In genomic region chr16:35781651-35782050, GRCm38 (mm10) we compare ENCODE assay signal across 17 mouse cellular contexts. TPM values are rescaled to one million over a fixed set of nuclear protein-coding genes. Genes with fewer than 3 reads are reported as not detected.
DNase-seq lines count a peak whose midpoint lies in the region.
"Had no signal": no experiment of that assay in that cellular context is flagged by ENCODE, and none has a peak within 500 bp of the region (broad histone marks: within the 10 kb centered on the region; RNA-seq: fewer than 3 reads in every experiment).

No protein-coding gene starts in this region.

- WGBS in heart, embryonic 10.5 days, result 86% methylated on average over 5 of the region's 5 CpGs

- no peak overlapping the region for H3K27ac ChIP-seq in heart, embryonic 10.5 days

- peaks cover 24% of the 10 kb centered on the region for H3K4me1 ChIP-seq in heart, embryonic 10.5 days

- no peaks in the 10 kb centered on the region for H3K36me3 ChIP-seq in heart, embryonic 10.5 days

- H3K4me3 ChIP-seq in heart, embryonic 10.5 days, result no peak overlapping the region

- H3K27me3 ChIP-seq in heart, embryonic 10.5 days (ENCODE audit: insufficient read depth, poor library complexity, severe bottlenecking), result no peaks in the 10 kb centered on the region
- H3K27me3 ChIP-seq: CH12.LX, Patski had no signal

- H3K9me3 ChIP-seq in heart, embryonic 10.5 days, result no peaks in the 10 kb centered on the region
- H3K9me3 ChIP-seq: G1E had no signal

- intact Hi-C loops in heart, postnatal 10 days (cut with DNase I), result no loop called here
- intact Hi-C loops in heart, postnatal 36 days (cut with DNase I), result no loop called here

- DNase-seq in heart, adult 11 months, result peak; percentile 64
- no peak for DNase-seq in heart, postnatal 10 days
- DNase-seq in heart, embryonic 10.5 days (ENCODE audit: low spot score), result peak; percentile 61
- no peak for DNase-seq in heart, postnatal 36 days
- DNase-seq: adrenal gland, adult 2 months; adrenal gland, adult 8-10 months; adrenal gland, postnatal 10 days; adrenal gland, postnatal 14 days; adrenal gland, postnatal 25 days; adrenal gland, postnatal 36 days; B cell, adult 2 months; cerebellum, adult 11 months; cerebellum, adult 11-12 months; cerebellum, adult 18-20 months had no signal

RNA-seq across cellular contexts. Expression of gene Hspbap1, which starts 11.5 kb away (rescaled TPM):
- 1 to 10 TPM; 2.8 to 3.8 TPM for total RNA-seq in heart, postnatal 10 days (2021)
- 16.5 and 21.8 TPM in 2 replicates for polyA plus RNA-seq in heart, embryonic 10.5 days (2016; fragmentation: Nextera tagmentation; extraction: Ambion mirVana)
- 1 to 10 TPM; 2.8 to 3.0 TPM for total RNA-seq in heart, postnatal 36 days (2021)

RNA-seq across cellular contexts. Expression of gene Dirc2, which starts 12.5 kb away (rescaled TPM):
- 10 to 100 TPM; 47.1 to 50.2 TPM for total RNA-seq in heart, postnatal 10 days (2021)
- polyA plus RNA-seq in heart, embryonic 10.5 days (2016; fragmentation: Nextera tagmentation; extraction: Ambion mirVana), result 8.9 and 14.2 TPM in 2 replicates
- 10 to 100 TPM; 64.2 to 70.4 TPM for total RNA-seq in heart, postnatal 36 days (2021)

Comparison
In these comparisons a context has a peak if more than half of its experiments do, and no peak if none do; other contexts are left out.
1. DNase-seq: peak in heart, adult 11 months (single experiment) and heart, embryonic 10.5 days (single experiment); none in heart, postnatal 10 days (0 of 2) and heart, postnatal 36 days (0 of 2).